Mouse (Mus musculus): Measurements from ENCODE around the gene Csnk1g2.
"Not testable (repeated sequence)": the region's sequence is repeated elsewhere in the genome, so short reads cannot be mapped to it uniquely, and the experiment has no call there.

Csnk1g2 gene

GRCm38 (mm10) chr10:80602698-80603325 is 19.8 kb upstream of the Csnk1g2 start, which contains the start of the genes Scamp4 and Adat3:
Gene Scamp4 (plus strand): TSS chr10:80602872.
Gene Adat3 (plus strand): TSS chr10:80602880.
- DNase-seq, result peak; percentile 96 to 97

- DNase-seq, result no peak
Observed at GRCm38 (mm10) chr10:80603364-80603763, 19.3 kb upstream of the Csnk1g2 start.

GRCm38 (mm10) chr10:80604001-80604509 is 18.6 kb upstream of the Csnk1g2 start:
- DNase-seq, result no peak

- DNase-seq, result no peak
Observed at GRCm38 (mm10) chr10:80604988-80605387, 17.6 kb upstream of the Csnk1g2 start.

- DNase-seq, result not testable (repeated sequence)
Observed at GRCm38 (mm10) chr10:80605721-80606120, 16.9 kb upstream of the Csnk1g2 start, which contains the start of gene Gm49322. Gene Gm49322 (plus strand): TSS chr10:80606021.

- no peak for DNase-seq
Observed at GRCm38 (mm10) chr10:80606306-80606705, 16.3 kb upstream of the Csnk1g2 start.

- DNase-seq, result no peak
Observed at GRCm38 (mm10) chr10:80606737-80607350, 15.8 kb upstream of the Csnk1g2 start.

GRCm38 (mm10) chr10:80608435-80608834 is 14.2 kb upstream of the Csnk1g2 start:
- DNase-seq, result no peak

GRCm38 (mm10) chr10:80609269-80609924 is 13.2 kb upstream of the Csnk1g2 start:
- no peak for DNase-seq

- no peak for DNase-seq
Observed at GRCm38 (mm10) chr10:80610116-80610785, 12.4 kb upstream of the Csnk1g2 start.

GRCm38 (mm10) chr10:80611024-80611423 is 11.6 kb upstream of the Csnk1g2 start:
- peak; percentile 57 to 81 for DNase-seq

- no peak for DNase-seq
Observed at GRCm38 (mm10) chr10:80611905-80612304, 10.7 kb upstream of the Csnk1g2 start.

GRCm38 (mm10) chr10:80613821-80614220 is 8.8 kb upstream of the Csnk1g2 start:
- DNase-seq, result no peak

- no peak for DNase-seq
Observed at GRCm38 (mm10) chr10:80614351-80614750, 8.3 kb upstream of the Csnk1g2 start.

- DNase-seq, result peak; percentile 75
Observed at GRCm38 (mm10) chr10:80618181-80618580, 4.5 kb upstream of the Csnk1g2 start.

GRCm38 (mm10) chr10:80619465-80620244 is 3.0 kb upstream of the Csnk1g2 start:
- DNase-seq, result no peak

- no peak for DNase-seq
Observed at GRCm38 (mm10) chr10:80620365-80620764, 2.3 kb upstream of the Csnk1g2 start.

- DNase-seq, result no peak
Observed at GRCm38 (mm10) chr10:80620796-80621689, 1.6 kb upstream of the Csnk1g2 start.

- no peak for DNase-seq
Observed at GRCm38 (mm10) chr10:80621690-80621939, 1.0 kb upstream of the Csnk1g2 start.

GRCm38 (mm10) chr10:80621940-80622660 is 538 bp upstream of the Csnk1g2 start:
- peak; percentile 100 for DNase-seq
